Mouse (Mus musculus) testis, adult 2 months (tissue): Measurements from ENCODE around the gene Wdr5b.

Experiments
- CTCF ChIP-seq: fragments of 200-500 bp; IDR thresholded peaks from 2 replicates; pipeline ENCODE4 v1.5.1; 2012; ENCODE audit warnings: low read depth, mild to moderate bottlenecking, inconsistent platforms, low read length, moderate library complexity; ENCODE audit not compliant: control insufficient read depth, insufficient read depth, insufficient replicate concordance
- POLR2A ChIP-seq: fragments of 200-500 bp; IDR thresholded peaks from 2 replicates; pipeline ENCODE4 v1.6.1; 2012; ENCODE audit warnings: low read depth, mild to moderate bottlenecking, inconsistent platforms, low read length, moderate library complexity; ENCODE audit not compliant: control insufficient read depth

- TF ChIP-seq POLR2A (no peak), CTCF (no peak)
Observed at GRCm38 (mm10) chr16:36069819-36070575, 29.0 kb downstream of the Wdr5b start.
